Mouse (Mus musculus) activated CD4-positive, CD25-positive, alpha-beta regulatory T cell, adult 9 weeks (primary cell): ENCODE data around the gene 4930512M02Rik. TPM values are rescaled to one million over a fixed set of nuclear protein-coding genes. Genes with fewer than 3 reads are reported as not detected.

Experiments
- polyA plus RNA-seq: library from polyadenylated mRNA; unstranded; fragments of 100-300 nt; shearing (Covaris generic); gene quantifications from one replicate; pipeline ENCODE4 v1.2.1, GENCODE M21; 2017

The 4930512M02Rik gene
- polyA plus RNA-seq: not detected

GRCm38 (mm10) chr11:11627735-11628134, at the start of gene 4930512M02Rik:
Gene 4930512M02Rik (minus strand): TSS chr11:11627835.

Other genes starting within 250 kb of the 4930512M02Rik start
- not detected for gene Spata48, start 165.7 kb downstream of the 4930512M02Rik start, polyA plus RNA-seq
- 0.32 TPM for gene Zpbp, start 165.4 kb downstream of the 4930512M02Rik start, polyA plus RNA-seq
- 64.9 TPM for gene Ikzf1, start 57.2 kb upstream of the 4930512M02Rik start, polyA plus RNA-seq
- gene Fignl1, start 181.1 kb upstream of the 4930512M02Rik start, polyA plus RNA-seq: 12.6 TPM